Comparison of ENCODE assay signal across 32 mouse cellular contexts in the genomic region with DNA sequence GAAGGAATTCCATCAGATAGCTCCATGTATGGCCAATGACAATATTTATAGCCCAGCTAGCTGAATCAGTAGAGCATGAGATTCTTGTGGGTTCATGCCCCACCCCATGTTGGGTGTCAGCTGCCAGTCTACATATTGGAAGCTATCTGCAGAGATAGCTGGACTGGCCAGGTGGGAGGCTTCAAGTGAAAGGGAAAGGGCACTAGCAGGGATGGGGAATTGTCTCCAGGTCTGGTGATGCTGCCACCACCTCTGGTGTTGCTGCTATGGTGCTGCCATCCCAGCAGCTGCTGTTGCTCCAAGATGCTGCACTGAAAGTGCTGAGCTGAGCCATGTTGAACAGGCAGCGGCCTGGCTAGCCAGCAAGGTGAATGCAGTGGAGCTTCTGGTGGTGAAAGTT.
"Had no signal": no experiment of that assay in that cellular context is flagged by ENCODE, and none has a peak within 500 bp of the region (broad histone marks: within the 10 kb centered on the region; RNA-seq: fewer than 3 reads in every experiment).

No protein-coding gene starts in this region.

- H3K4me1 ChIP-seq: heart, embryonic 12.5 days; heart, embryonic 13.5 days; heart, embryonic 15.5 days; hindbrain, embryonic 10.5 days; hindbrain, embryonic 12.5 days; hindbrain, embryonic 13.5 days; hindbrain, embryonic 15.5 days; intestine, embryonic 15.5 days; kidney, embryonic 15.5 days had no signal

- H3K36me3 ChIP-seq: heart, embryonic 13.5 days; heart, embryonic 15.5 days; hindbrain, embryonic 10.5 days; hindbrain, embryonic 12.5 days; hindbrain, embryonic 13.5 days; hindbrain, embryonic 15.5 days; intestine, embryonic 15.5 days; kidney, embryonic 15.5 days had no signal

- H3K27me3 ChIP-seq: heart, embryonic 12.5 days; heart, embryonic 13.5 days; heart, embryonic 15.5 days; hindbrain, embryonic 12.5 days; hindbrain, embryonic 13.5 days; hindbrain, embryonic 15.5 days; intestine, embryonic 15.5 days; kidney, embryonic 15.5 days had no signal

- H3K27ac ChIP-seq: heart, adult 2 months; heart, embryonic 13.5 days; heart, embryonic 15.5 days; hindbrain, embryonic 10.5 days; hindbrain, embryonic 12.5 days; hindbrain, embryonic 13.5 days; hindbrain, embryonic 14.5 days; hindbrain, embryonic 15.5 days; hindbrain, postnatal 0 days; intestine, embryonic 15.5 days; kidney, embryonic 15.5 days; kidney, postnatal 0 days; layer of hippocampus, adult 2 months had no signal

- ATAC-seq: hindbrain, embryonic 16.5 days; hindbrain, postnatal 0 days; inflammation-experienced regulatory T-cells, adult 6 months; intestine, embryonic 15.5 days; intestine, embryonic 16.5 days; intestine, postnatal 0 days had no signal

- DNase-seq: heart, adult 2 months; heart, postnatal 10 days; heart, postnatal 14 days; heart, postnatal 4 days; kidney, adult 11 months; kidney, adult 18-20 months; kidney, adult 2 months; kidney, adult 8-10 months; kidney, adult 9 months; kidney, postnatal 10 days; kidney, postnatal 14 days; kidney, postnatal 36 days; kidney, postnatal 4 days; layer of hippocampus, adult 9-11 months; layer of hippocampus, postnatal 36 days had no signal

- H3K9me3 ChIP-seq: heart, embryonic 13.5 days; heart, embryonic 15.5 days; hindbrain, embryonic 10.5 days; hindbrain, embryonic 12.5 days; hindbrain, embryonic 13.5 days; hindbrain, embryonic 15.5 days; intestine, embryonic 15.5 days; kidney, embryonic 15.5 days had no signal

- H3K4me3 ChIP-seq: heart, adult 2 months; heart, embryonic 12.5 days; heart, embryonic 13.5 days; heart, embryonic 15.5 days; hindbrain, embryonic 10.5 days; hindbrain, embryonic 12.5 days; hindbrain, embryonic 13.5 days; hindbrain, embryonic 15.5 days; intestine, embryonic 15.5 days; kidney, embryonic 15.5 days; layer of hippocampus, adult 2 months had no signal
